Mouse (Mus musculus) ovary, postnatal 14 days (tissue): ENCODE data around the gene Gm5458.
"Not testable (repeated sequence)": the region's sequence is repeated elsewhere in the genome, so short reads cannot be mapped to it uniquely, and the experiment has no call there.

Experiments
- DNase-seq: peaks from one replicate; pipeline ENCODE4 v3.0.0; 2022; ENCODE audit warnings: low spot score

The Gm5458 gene

GRCm38 (mm10) chr14:19602481-19602880, at the start of gene Gm5458:
Gene Gm5458, minus strand, starts transcription at chr14:19602581.
- not testable (repeated sequence) for DNase-seq

- DNase-seq = no peak
Measured at GRCm38 (mm10) chr14:19646232-19646631, 43.9 kb upstream of the Gm5458 start.

- not testable (repeated sequence) for DNase-seq
Measured at GRCm38 (mm10) chr14:19584804-19585667, 17.3 kb downstream of the Gm5458 start, which contains the start of gene Gm2237. Gene Gm2237, minus strand, starts transcription at chr14:19585135.

GRCm38 (mm10) chr14:19549863-19550262, 52.5 kb downstream of the Gm5458 start, which contains the start of gene Gm2244:
Gene Gm2244, minus strand, starts transcription at chr14:19549963.
- DNase-seq = not testable (repeated sequence)
